Mouse (Mus musculus) intestine, postnatal 0 days (tissue): Measurements from ENCODE around the gene Selenow. TPM values are rescaled to one million over a fixed set of nuclear protein-coding genes. Genes with fewer than 3 reads are reported as not detected.

ENCODE experiments used
- ATAC-seq: fragments of 200-750 bp; cut with Nextera tagmentation; 2 replicates; pipeline ENCODE4 v1.8.0; 2017; ENCODE audit warnings: mild to moderate bottlenecking, moderate TSS enrichment, moderate library complexity
- H3K27ac ChIP-seq: fragments of 300-500 bp; sonication (generic); 2 replicates; pipeline ENCODE4 v1.5.1; 2014; ENCODE audit warnings: mild to moderate bottlenecking, low read depth, low read length, moderate library complexity
- H3K27me3 ChIP-seq: fragments of 300-500 bp; sonication (generic); replicated peaks from 2 replicates; pipeline ENCODE4 v1.6.1; 2014; ENCODE audit warnings: low read length, mixed read lengths; ENCODE audit not compliant: control insufficient read depth, insufficient read depth
- H3K36me3 ChIP-seq: fragments of 300-500 bp; sonication (generic); 2 replicates; pipeline ENCODE4 v1.6.1; 2014; ENCODE audit warnings: mild to moderate bottlenecking, moderate library complexity; ENCODE audit not compliant: control insufficient read depth, insufficient read depth
- H3K4me1 ChIP-seq: fragments of 300-500 bp; sonication (generic); replicated peaks from 2 replicates; pipeline ENCODE4 v1.6.1; 2014; ENCODE audit warnings: antibody characterized with exemption, low read length, mixed read lengths; ENCODE audit not compliant: control insufficient read depth, insufficient read depth
- H3K4me2 ChIP-seq: fragments of 300-500 bp; sonication (generic); replicated peaks from 2 replicates; pipeline ENCODE4 v1.6.1; 2014; ENCODE audit warnings: low read depth, mild to moderate bottlenecking, moderate library complexity
- H3K4me3 ChIP-seq: fragments of 300-500 bp; sonication (generic); 2 replicates; pipeline ENCODE4 v1.5.1; 2014; ENCODE audit warnings: low read depth, low read length
- H3K9ac ChIP-seq: fragments of 300-500 bp; sonication (generic); 2 replicates; pipeline ENCODE4 v1.6.1; 2014; ENCODE audit warnings: mild to moderate bottlenecking, low read depth, low read length
- H3K9me3 ChIP-seq: fragments of 300-500 bp; sonication (generic); 2 replicates; pipeline ENCODE4 v1.6.1; 2016; ENCODE audit warnings: mixed run types; ENCODE audit not compliant: control insufficient read depth
- CTCF ChIP-seq: sonication (generic); IDR thresholded peaks from 2 replicates; pipeline ENCODE4 v1.5.1; 2016; ENCODE audit warnings: low read depth, mild to moderate bottlenecking, control low read depth, antibody characterized with exemption, moderate library complexity
- WGBS: fragments of 180-500 bp; shearing (Covaris S2); extraction: QIAGEN DNeasy Blood & Tissue Kit; methylation state at CpG from one replicate; pipeline ENCODE4 v1.1.7; 2014; 5-methylcytosine and 5-hydroxymethylcytosine counted together
- polyA plus RNA-seq: library from polyadenylated mRNA; unstranded; fragments of >200 nt; fragmentation: Nextera tagmentation; extraction: Ambion mirVana; gene quantifications from 2 replicates; pipeline ENCODE4 v1.2.1, GENCODE M21; 2015

The Selenow gene
- polyA plus RNA-seq, 1 experiment from 2014 or later: 814 TPM

DNA sequence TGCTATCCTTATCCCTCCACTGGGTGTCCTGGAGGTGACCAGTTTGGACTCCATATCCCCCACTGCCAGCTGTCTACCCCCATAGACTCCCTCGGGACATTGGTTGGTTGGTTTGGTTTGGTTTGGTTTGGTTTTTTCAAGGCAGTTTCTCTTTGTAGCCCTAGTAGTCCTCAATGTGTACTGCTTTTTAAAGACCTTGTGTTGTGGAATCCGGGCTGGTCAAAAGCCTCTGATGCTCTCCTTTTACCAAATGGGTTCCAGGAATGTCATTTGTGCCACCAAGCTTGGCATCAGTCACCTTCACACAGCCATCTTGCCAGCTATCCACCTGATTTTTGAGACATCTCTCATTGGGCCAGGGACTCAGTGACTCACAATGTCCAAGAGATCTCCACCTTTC lies 7.5 kb downstream of the Selenow start:
- TF ChIP-seq CTCF: no peak
- no peak overlapping the region for H3K4me3 ChIP-seq
- H3K27me3 ChIP-seq: no peaks in the 10 kb centered on the region
- peaks cover 30% of the 10 kb centered on the region for H3K36me3 ChIP-seq
- H3K9me3 ChIP-seq: no peaks in the 10 kb centered on the region
- H3K27ac ChIP-seq: no peak overlapping the region
- 86% methylated on average over 2 of the region's 2 CpGs for WGBS
- H3K4me1 ChIP-seq: no peaks in the 10 kb centered on the region
- no peak overlapping the region for H3K4me2 ChIP-seq
- no peak overlapping the region for H3K9ac ChIP-seq
- ATAC-seq: no peak

DNA sequence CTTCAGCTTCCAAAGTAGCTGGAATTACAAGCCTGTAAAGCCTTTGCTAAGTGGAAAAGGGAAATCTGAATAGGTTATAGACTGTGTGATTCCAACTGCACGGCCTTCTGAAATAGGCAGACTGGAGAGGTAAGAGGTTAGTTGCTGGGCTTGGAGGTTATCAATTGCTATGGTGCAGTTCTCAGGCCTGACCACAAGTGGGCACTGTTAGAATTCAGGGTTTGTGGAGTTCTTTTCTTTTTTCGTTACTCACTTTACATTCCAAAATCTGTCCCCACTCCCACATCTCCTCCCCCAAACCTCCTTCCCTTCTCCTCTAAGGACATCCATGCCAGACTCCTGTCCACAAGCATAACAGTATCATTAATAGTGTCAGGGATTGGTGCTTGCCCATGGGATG lies 8.0 kb downstream of the Selenow start:
- no peak overlapping the region for H3K9ac ChIP-seq
- H3K4me1 ChIP-seq: no peaks in the 10 kb centered on the region
- H3K27ac ChIP-seq: no peak overlapping the region
- TF ChIP-seq CTCF: peak; percentile 79
- H3K27me3 ChIP-seq: no peaks in the 10 kb centered on the region
- no peaks in the 10 kb centered on the region for H3K9me3 ChIP-seq
- H3K4me2 ChIP-seq: no peak overlapping the region
- 42% methylated on average over 2 of the region's 2 CpGs for WGBS
- no peak overlapping the region for H3K4me3 ChIP-seq
- H3K36me3 ChIP-seq: peaks cover 26% of the 10 kb centered on the region; the same call in 1 of the 2 replicates
- ATAC-seq: no peak

DNA sequence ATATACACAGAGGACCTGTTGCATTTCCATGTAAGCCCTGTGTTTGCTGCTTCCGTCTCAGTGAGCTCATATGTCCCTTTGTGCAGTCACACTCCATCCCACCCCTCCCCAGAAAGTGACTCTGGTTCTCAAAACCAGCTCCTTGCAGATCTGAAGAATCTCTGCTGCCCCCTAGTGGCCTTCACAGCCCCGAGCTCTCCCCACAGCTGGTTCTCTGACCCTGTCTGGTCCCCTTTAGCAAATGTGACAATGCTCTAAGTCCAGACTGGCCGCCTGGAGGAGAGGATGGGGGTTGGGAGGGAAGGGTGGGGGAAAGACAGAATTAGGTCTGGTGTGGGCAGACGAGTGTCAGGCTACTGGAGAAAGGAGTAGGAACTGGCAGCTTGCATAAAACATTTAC lies 10.0 kb downstream of the Selenow start:
- Histone ChIP-seq H3K9me3 (no peaks in the 10 kb centered on the region), H3K27me3 (no peaks in the 10 kb centered on the region), H3K4me2 (no peak overlapping the region), H3K9ac (no peak overlapping the region), H3K27ac (no peak overlapping the region), H3K4me3 (no peak overlapping the region), H3K36me3 (peaks cover 6% of the 10 kb centered on the region; the same call in 1 of the 2 replicates), H3K4me1 (no peaks in the 10 kb centered on the region)
- under 1% methylated on average over 4 of the region's 4 CpGs for WGBS
- ATAC-seq: no peak
- peak; percentile 86 for TF ChIP-seq CTCF

DNA sequence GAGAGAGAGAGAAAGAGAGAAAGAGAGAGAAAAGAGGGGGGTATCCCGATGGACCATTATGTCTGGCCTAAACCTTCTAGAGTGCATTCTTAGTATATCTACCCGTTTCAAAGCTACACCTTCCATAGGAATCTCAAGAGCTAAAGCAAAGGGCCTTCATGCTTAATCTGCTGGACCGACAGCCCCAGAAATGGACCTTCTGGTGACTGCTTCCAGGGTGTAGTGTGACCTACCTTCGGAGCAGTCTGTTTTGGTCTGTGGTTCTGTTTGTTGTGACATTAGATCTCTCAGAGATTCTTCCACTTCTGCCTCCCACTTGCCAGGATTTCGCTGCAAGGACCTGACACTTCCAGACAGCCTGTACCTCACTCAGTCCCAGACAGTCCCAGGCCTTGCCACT lies 11.7 kb downstream of the Selenow start:
- ATAC-seq: no peak
- Histone ChIP-seq H3K4me2 (no peak overlapping the region), H3K27me3 (no peaks in the 10 kb centered on the region), H3K9ac (no peak overlapping the region), H3K36me3 (no peaks in the 10 kb centered on the region), H3K27ac (no peak overlapping the region), H3K4me3 (no peak overlapping the region), H3K9me3 (no peaks in the 10 kb centered on the region), H3K4me1 (no peaks in the 10 kb centered on the region)
- WGBS: 81% methylated on average over 5 of the region's 5 CpGs
- TF ChIP-seq CTCF: no peak

DNA sequence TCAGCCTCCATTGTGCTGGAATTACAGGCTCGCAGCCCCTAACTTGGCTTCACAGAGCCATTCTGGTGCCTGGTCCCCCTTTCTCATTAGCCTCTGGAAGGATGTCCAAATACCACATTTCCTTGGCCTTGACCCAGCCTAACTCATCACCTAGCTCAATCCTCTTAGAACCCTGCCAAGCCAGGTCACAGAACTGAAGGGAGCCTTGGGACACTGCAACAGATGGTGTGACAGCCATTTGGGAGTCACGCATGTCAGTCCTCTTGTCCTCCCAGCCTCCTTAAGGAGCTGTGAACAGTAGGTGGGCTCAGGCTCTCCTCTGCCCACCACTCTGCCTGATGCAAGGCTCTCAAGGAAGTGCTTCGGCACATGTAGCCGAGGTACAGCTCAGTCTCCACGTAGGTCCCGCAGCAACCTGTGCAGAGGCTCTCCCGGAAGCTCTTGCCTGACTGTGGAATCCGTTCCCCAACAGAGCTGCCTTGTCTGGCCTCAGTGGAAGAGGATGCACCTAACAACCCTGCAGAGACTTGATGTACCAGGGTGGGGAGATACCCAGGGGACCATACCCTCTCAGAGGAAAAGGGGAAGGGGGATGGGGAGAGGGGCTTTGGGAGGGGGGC lies 14.1 kb downstream of the Selenow start:
- no peak for TF ChIP-seq CTCF
- WGBS: 73% methylated on average over 8 of the region's 8 CpGs
- Histone ChIP-seq H3K27ac (no peak overlapping the region), H3K36me3 (no peaks in the 10 kb centered on the region), H3K9ac (no peak overlapping the region), H3K27me3 (no peaks in the 10 kb centered on the region), H3K9me3 (no peaks in the 10 kb centered on the region), H3K4me1 (no peaks in the 10 kb centered on the region), H3K4me3 (no peak overlapping the region), H3K4me2 (no peak overlapping the region)
- no peak for ATAC-seq

DNA sequence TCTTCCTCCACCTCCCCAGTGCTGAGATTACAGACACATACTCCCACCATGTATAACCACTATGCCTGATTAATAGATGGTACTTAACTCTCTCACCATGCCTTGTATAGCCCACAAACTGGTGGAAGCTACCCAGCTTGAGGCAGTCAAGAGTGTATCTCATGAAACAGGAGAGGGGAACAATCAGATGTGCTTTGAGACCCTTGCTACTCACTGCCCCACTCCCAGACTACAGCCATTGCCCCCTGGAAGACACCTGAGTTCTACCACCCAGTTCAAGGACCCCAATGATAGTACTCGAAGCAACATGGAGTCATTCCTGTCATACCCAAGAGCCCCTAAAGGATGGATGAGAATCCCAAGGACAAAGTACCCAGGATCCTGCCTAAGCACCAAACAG lies 15.6 kb downstream of the Selenow start:
- Histone ChIP-seq H3K4me2 (no peak overlapping the region), H3K4me1 (no peaks in the 10 kb centered on the region), H3K4me3 (no peak overlapping the region), H3K9ac (no peak overlapping the region), H3K9me3 (no peaks in the 10 kb centered on the region), H3K27me3 (no peaks in the 10 kb centered on the region), H3K36me3 (no peaks in the 10 kb centered on the region), H3K27ac (no peak overlapping the region)
- no peak for ATAC-seq
- TF ChIP-seq CTCF: no peak
- 87% methylated on average over 1 of the region's 1 CpGs for WGBS

DNA sequence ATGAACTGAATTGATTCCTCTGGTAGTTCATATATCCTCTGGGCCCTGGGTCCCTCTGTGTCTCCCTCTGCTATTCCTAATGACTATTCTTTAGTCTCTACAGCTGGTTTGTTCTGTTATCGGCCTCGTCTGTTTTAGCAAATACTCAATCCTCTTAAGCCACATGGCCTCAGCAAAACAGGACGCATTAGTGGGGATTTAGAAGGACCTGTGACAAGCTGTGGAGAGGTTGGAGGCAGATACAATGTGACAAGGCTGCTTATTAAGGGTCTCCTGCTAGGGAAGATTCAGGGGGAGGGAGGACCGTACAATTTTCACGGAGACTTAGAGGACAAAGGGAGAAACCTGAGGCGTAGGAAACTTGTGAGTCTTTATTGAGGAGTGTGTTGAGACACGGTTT lies 16.3 kb downstream of the Selenow start:
- Histone ChIP-seq H3K27ac (no peak overlapping the region), H3K4me2 (no peak overlapping the region), H3K9ac (no peak overlapping the region), H3K4me1 (no peaks in the 10 kb centered on the region), H3K27me3 (no peaks in the 10 kb centered on the region), H3K9me3 (no peaks in the 10 kb centered on the region), H3K4me3 (no peak overlapping the region), H3K36me3 (no peaks in the 10 kb centered on the region)
- 75% methylated on average over 7 of the region's 7 CpGs for WGBS
- no peak for TF ChIP-seq CTCF
- ATAC-seq: no peak
